Mouse (Mus musculus) ovary, postnatal 36 days (tissue): ENCODE measurements around the gene Tmem147.

Experiments used
- DNase-seq: peaks from one replicate; pipeline ENCODE4 v3.0.0; 2022; ENCODE audit warnings: low spot score, mixed read lengths

Gene Tmem147

DNA sequence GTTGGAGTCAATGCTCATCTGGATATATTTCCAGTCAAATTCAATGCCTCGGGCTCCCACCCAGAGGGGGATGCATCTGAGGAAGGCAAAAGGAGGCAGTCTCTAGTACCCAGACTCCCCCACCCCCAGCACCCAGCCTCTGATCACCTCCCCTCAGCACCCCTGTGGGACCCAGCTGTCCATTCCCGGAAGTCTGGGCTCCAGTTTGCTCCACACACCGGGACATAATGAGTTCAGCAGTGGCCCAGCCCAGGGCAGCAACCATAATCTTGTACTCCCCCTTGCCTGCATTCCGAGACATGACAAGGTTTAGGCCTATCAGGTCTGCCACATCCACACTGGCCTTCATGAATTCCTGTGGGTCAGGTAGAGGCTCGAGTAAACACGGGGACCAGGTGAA, 1.1 kb downstream of the Tmem147 start:
- no peak for DNase-seq

- no peak for DNase-seq
Measured at GRCm38 (mm10) chr7:30723274-30723953, 5.9 kb downstream of the Tmem147 start.

DNA sequence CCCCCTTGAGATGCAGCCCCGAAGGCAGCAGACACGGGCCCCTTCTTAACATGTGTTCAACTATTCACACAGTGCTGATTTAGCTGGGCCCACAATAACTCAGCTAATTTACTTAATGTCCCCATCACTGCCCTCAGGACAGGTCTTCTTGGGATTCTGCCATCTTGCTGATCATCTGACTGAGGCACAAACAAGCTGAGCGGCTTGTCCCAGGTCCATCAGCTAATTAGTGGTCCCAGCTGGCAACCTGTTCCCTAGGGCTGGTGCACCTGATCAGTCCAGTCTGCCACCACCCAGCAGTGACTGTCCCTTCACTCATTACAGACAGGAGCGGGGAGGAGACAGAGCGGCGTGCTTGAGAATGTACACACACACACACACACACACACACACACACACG, 8.1 kb downstream of the Tmem147 start:
- DNase-seq, result no peak

GRCm38 (mm10) chr7:30719669-30720068, 9.7 kb downstream of the Tmem147 start:
- DNase-seq, result no peak

DNA sequence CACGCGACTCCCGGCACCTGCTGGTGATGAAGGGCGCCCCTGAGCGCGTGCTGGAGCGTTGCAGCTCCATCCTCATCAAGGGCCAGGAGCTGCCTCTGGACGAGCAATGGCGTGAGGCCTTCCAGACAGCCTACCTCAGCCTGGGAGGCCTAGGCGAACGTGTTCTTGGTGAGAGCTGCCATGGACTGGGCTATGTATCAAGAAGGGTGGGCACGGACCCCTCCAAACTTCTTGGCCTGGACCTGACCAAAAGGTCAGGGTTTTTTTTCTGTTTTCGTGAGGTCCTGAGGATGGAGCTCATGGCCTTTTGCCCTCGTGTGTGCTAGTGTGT, 11.7 kb downstream of the Tmem147 start:
- no peak for DNase-seq

- DNase-seq, result peak; percentile 78
Measured at GRCm38 (mm10) chr7:30717006-30717715, 12.2 kb downstream of the Tmem147 start.

DNA sequence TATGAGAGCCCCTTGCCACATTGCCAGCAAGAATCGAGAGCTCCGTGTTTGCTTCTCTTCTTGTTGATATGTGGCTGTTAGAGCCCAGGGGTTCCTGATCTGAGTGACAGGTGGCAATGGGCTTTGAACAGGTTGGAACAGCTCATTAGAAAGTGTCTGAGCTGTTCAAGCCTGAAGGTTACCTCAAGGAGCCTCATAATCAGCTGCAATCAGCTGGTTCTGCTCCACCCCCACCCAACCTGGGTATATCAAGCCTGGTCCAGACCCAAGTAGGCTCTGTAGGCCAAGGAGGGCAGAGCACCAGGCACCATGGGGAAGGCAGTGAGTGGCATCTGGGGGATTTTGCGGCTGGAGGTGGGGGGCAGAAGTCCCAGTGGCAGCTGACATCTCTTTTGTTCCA, 17.4 kb downstream of the Tmem147 start, which contains the start of gene Atp4a:
Gene Atp4a (plus strand): TSS at position 268 of the 400 bp plus-strand sequence.
- DNase-seq, result no peak

GRCm38 (mm10) chr7:30707441-30707840, 21.9 kb downstream of the Tmem147 start:
- no peak for DNase-seq

- DNase-seq, result peak; percentile 50
Measured at GRCm38 (mm10) chr7:30706214-30706882, 23.0 kb downstream of the Tmem147 start.

DNA sequence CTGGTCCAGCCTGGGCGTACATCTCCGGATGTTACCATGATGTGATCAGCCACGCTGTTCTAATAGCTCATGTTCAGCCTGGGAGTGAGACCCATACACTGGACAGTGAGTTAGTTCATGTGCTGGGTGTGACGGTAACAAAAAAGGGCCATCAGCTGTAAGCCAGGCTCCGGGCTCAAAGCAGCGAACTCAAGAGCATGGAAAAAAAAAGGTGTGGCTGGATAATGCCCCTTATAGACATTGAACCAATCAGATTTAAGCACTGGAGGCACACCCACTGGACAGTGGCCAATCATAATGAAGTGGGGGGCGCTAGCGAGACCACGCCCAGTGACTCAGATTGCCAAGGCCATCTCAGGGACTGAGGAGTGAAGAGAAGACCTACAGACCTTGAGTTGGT, 30.8 kb downstream of the Tmem147 start, which contains the start of gene 2200002J24Rik:
Gene 2200002J24Rik (plus strand): TSS at position 338 of the 400 bp plus-strand sequence.
- DNase-seq, result peak; percentile 65

DNA sequence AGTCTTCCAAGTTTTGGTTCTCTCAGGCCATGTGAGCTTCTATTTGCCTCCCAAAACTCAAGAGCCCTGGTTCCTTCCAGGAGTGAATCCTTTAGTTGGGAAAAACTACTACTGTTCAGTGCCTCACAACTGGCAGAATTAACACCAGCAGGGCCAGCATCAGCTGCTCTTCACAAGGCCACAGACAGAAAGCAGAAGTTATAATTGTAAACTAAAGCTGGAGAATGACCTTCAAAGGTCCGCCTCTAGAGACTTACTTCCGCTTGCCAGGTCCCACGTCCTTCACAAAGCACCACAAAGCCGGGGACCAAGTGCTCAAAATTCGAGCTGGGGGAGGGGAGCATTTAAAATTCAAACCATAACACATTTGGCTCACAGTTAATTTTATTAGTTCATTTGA, 31.2 kb downstream of the Tmem147 start:
- DNase-seq, result peak; percentile 30

GRCm38 (mm10) chr7:30688325-30688724, 41.0 kb downstream of the Tmem147 start:
- no peak for DNase-seq

GRCm38 (mm10) chr7:30683425-30683824, 45.9 kb downstream of the Tmem147 start:
- no peak for DNase-seq

DNA sequence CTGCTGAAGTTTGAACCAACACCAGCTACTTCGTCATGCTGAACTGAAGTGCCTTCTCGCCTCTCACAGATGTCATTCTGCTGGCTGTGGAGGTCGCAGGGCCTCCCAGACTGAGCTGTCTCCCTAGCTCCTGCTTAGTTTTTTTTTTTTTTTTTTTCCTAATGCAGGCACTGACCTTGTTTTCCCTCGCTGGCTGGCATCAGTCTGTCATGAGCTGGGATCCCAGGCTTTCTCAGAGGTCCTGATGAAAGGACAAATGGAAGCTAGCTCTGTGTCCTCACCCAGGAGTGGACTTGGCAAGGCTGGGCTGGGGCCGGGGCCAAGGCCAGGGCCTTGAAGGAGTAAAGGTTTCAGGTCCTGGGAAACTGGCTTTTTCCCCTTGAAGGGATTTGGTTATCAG, 47.4 kb downstream of the Tmem147 start:
- peak; percentile 37 for DNase-seq

DNA sequence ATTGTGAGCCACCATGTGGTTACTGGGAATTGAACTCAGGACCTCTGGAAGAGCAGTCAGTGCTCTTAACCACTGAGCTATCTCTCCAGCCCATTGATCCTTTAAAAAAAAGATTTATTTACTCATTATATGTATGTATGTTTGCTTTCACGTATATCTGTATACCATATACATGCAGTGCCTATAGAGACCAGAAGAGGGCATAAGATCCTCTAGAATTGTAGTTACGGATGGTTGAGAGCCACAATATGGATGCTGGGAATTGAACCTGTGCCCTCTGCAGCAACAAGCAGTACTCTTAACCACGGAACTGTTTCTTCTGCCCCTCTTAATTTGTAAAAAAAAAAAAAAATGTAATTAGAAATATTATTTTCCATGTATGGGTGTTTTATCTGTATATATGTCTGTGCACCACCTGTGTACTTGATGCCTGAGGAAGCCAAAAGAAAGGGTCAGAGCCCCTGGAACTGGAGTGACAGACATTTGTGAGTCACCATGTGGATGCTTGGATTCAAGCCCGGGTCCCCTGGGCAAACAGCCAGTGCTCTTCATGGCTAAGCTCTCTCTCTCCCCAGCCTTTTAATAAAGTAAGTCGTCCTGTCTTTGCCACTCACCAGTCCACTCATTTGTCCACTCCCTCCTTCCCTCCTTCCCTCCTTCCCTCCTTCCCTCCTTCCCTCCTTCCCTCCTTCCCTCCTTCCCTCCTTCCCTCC, 50.9 kb downstream of the Tmem147 start:
- DNase-seq, result peak; percentile 15
